Mouse (Mus musculus): ENCODE data around the gene Fpr3. TPM values are rescaled to one million over a fixed set of nuclear protein-coding genes. Genes with fewer than 3 reads are reported as not detected.

The Fpr3 gene
- polyA plus RNA-seq, 1 experiment from 2014 or later = not detected

DNA sequence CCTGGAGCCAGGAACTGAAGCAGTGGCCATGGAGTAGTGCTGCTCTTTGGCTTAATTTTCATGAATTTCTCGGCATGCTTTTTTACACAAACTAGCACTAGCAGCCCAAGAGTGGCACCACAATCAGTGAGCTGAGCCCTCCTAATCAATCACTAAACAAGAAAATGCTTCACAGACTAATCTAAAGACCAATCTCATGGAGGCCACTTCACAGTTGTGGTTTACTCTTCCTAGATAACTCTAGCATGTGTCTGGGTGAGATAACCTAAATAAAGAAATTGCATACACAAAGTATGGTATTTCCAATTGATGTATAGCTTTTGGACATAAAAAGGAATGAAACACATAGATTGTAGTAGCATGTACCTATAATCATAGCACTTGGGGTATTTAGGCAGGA, 8.3 kb upstream of the Fpr3 start:
- TF ChIP-seq CTCF (IDR thresholded peaks at IDR 0.05; ENCODE audit: low read depth) = no peak
- ATAC-seq = no peak
- H3K9me3 ChIP-seq (ENCODE audit: control insufficient read depth) = no peaks in the 10 kb centered on the region
- H3K9ac ChIP-seq (ENCODE audit: low read depth, low read length) = no peak overlapping the region
- no peaks in the 10 kb centered on the region for H3K36me3 ChIP-seq (ENCODE audit: control insufficient read depth, insufficient read depth)
- no peak overlapping the region for H3K27ac ChIP-seq (ENCODE audit: low read depth, low read length)
- H3K27me3 ChIP-seq (replicated peaks; ENCODE audit: control insufficient read depth, insufficient read depth, low read length) = no peaks in the 10 kb centered on the region
- H3K4me1 ChIP-seq (replicated peaks; ENCODE audit: control insufficient read depth, insufficient read depth, low read length) = no peaks in the 10 kb centered on the region
- no peak overlapping the region for H3K4me2 ChIP-seq (replicated peaks; ENCODE audit: low read depth)
- no peak overlapping the region for H3K4me3 ChIP-seq (ENCODE audit: low read depth, low read length)
- WGBS = 84% methylated on average over 1 of the region's 1 CpGs

DNA sequence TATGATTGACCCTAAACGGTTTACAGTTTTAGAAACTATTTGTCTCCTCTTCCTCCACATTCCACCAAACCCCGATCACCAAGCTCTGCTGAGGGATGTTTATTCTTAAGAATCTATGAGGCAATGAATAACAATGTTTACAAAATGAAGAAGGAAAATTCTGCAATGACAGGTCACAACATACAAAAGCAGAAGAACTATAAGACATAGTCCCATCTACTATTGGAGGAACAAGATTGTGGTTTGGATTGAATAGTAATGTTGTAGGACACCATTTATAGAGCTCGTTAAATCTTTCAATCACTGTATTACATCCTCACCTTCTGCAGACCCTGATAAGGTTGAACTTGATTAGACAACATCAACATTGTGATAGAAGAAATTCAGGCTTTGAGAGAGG, 5.0 kb upstream of the Fpr3 start:
- Histone ChIP-seq H3K27me3 (replicated peaks; ENCODE audit: control insufficient read depth, insufficient read depth, low read length) (no peaks in the 10 kb centered on the region), H3K9me3 (ENCODE audit: control insufficient read depth) (no peaks in the 10 kb centered on the region), H3K27ac (ENCODE audit: low read depth, low read length) (no peak overlapping the region), H3K4me1 (replicated peaks; ENCODE audit: control insufficient read depth, insufficient read depth, low read length) (no peaks in the 10 kb centered on the region), H3K4me2 (replicated peaks; ENCODE audit: low read depth) (no peak overlapping the region), H3K4me3 (ENCODE audit: low read depth, low read length) (no peak overlapping the region), H3K36me3 (ENCODE audit: control insufficient read depth, insufficient read depth) (no peaks in the 10 kb centered on the region), H3K9ac (ENCODE audit: low read depth, low read length) (no peak overlapping the region)
- no peak for TF ChIP-seq CTCF (IDR thresholded peaks at IDR 0.05; ENCODE audit: low read depth)
- ATAC-seq = no peak
- WGBS = 72% methylated on average over 3 of the region's 3 CpGs

DNA sequence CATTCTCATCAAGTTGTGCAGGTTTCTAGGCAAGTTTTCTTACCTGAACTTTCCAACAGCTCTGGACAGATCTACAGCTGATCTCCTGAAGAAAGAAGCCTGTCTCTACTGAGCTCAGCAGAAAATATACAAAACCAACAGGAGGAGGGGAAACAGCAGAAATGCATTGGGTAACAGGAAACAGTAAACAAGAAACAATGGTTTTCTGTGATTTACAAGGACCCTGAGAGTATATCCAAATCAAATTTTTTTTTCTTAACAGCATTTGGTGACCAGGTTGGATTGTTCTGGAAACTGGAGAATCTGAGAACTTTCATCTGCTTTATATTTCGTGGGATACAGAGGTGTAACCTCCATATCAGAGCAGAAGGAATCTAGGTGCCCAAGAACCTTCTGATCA, 3.8 kb upstream of the Fpr3 start, which contains the start of gene Fpr1:
Gene Fpr1 (minus strand): TSS at position 101 of the 400 bp plus-strand sequence.
- TF ChIP-seq CTCF (IDR thresholded peaks at IDR 0.05; ENCODE audit: low read depth) = no peak
- no peak within 1 kb of the TSS for H3K4me3 ChIP-seq (ENCODE audit: low read depth, low read length)
- H3K9me3 ChIP-seq (ENCODE audit: control insufficient read depth) = no peaks in the 10 kb centered on the region
- H3K27ac ChIP-seq (ENCODE audit: low read depth, low read length) = no peak within 1 kb of the TSS
- ATAC-seq = no peak
- H3K27me3 ChIP-seq (replicated peaks; ENCODE audit: control insufficient read depth, insufficient read depth, low read length) = no peaks in the 10 kb centered on the region
- no peaks in the 10 kb centered on the region for H3K4me1 ChIP-seq (replicated peaks; ENCODE audit: control insufficient read depth, insufficient read depth, low read length)
- 71% methylated on average over 1 of the region's 1 CpGs for WGBS
- H3K9ac ChIP-seq (ENCODE audit: low read depth, low read length) = no peak within 1 kb of the TSS
- no peaks in the 10 kb centered on the region for H3K36me3 ChIP-seq (ENCODE audit: control insufficient read depth, insufficient read depth)
- no peak within 1 kb of the TSS for H3K4me2 ChIP-seq (replicated peaks; ENCODE audit: low read depth)

DNA sequence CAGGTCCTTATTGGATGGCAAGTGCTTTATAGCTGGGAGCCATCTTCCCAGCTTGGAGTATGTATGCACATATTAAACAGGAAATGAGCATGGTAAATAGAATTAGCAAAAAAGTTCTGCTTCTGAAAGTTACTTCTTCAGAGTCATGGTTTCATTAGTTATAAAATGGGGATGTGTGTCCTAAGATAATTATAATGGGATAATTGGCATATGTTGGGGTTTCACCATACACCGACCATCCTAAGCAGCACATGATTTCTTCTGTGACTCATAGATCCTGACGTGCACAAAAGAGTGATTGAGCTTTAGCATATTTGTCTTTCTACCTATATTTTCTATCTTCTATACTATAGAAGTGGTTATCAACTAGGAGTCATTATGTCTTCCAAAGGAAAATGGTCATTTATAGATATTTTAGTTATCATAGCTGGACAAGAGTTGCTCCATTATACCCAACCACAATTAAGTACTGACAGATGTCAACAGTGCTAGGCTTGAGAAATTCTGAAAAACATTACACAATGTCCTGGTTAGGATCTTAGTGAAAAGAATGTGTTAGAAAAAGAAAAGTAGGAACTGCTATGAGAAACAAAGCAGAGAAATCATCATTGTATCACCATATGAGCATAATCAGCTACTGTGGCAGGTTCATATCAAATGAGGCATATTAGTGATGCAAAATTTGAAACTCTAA, 2.2 kb downstream of the Fpr3 start:
- ATAC-seq = no peak
- H3K27ac ChIP-seq (ENCODE audit: low read depth, low read length) = no peak overlapping the region
- H3K36me3 ChIP-seq (ENCODE audit: control insufficient read depth, insufficient read depth) = no peaks in the 10 kb centered on the region
- H3K27me3 ChIP-seq (replicated peaks; ENCODE audit: control insufficient read depth, insufficient read depth, low read length) = no peaks in the 10 kb centered on the region
- H3K9ac ChIP-seq (ENCODE audit: low read depth, low read length) = no peak overlapping the region
- no peaks in the 10 kb centered on the region for H3K4me1 ChIP-seq (replicated peaks; ENCODE audit: control insufficient read depth, insufficient read depth, low read length)
- H3K9me3 ChIP-seq (ENCODE audit: control insufficient read depth) = no peaks in the 10 kb centered on the region
- TF ChIP-seq CTCF (IDR thresholded peaks at IDR 0.05; ENCODE audit: low read depth) = no peak
- WGBS = 79% methylated on average over 2 of the region's 2 CpGs
- no peak overlapping the region for H3K4me2 ChIP-seq (replicated peaks; ENCODE audit: low read depth)
- no peak overlapping the region for H3K4me3 ChIP-seq (ENCODE audit: low read depth, low read length)

DNA sequence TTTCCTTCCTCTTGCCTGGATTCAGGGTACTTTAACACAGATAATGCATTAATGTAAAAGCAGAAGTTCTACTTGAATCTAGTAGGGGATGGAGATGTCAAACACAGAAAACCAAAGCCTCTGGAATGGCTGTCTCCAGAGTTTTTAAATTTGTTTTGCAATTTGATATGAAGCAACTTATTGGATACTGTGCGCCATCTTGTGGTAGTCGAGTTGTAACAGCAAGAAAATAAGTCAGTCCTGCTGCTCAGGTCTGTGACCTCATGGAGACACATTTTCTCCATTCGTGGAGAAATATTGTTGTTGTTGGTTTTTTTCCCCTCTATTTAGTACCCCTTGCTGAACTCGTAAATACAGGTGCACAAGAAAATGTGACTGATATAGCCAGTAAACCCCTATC, 8.4 kb downstream of the Fpr3 start:
- Histone ChIP-seq H3K4me2 (replicated peaks; ENCODE audit: low read depth) (no peak overlapping the region), H3K27me3 (replicated peaks; ENCODE audit: control insufficient read depth, insufficient read depth, low read length) (no peaks in the 10 kb centered on the region), H3K4me3 (ENCODE audit: low read depth, low read length) (no peak overlapping the region), H3K9ac (ENCODE audit: low read depth, low read length) (no peak overlapping the region), H3K27ac (ENCODE audit: low read depth, low read length) (no peak overlapping the region), H3K9me3 (ENCODE audit: control insufficient read depth) (no peaks in the 10 kb centered on the region), H3K36me3 (ENCODE audit: control insufficient read depth, insufficient read depth) (no peaks in the 10 kb centered on the region), H3K4me1 (replicated peaks; ENCODE audit: control insufficient read depth, insufficient read depth, low read length) (no peaks in the 10 kb centered on the region)
- no peak for ATAC-seq
- 3% methylated on average over 4 of the region's 4 CpGs for WGBS
- peak; percentile 82 for TF ChIP-seq CTCF (IDR thresholded peaks at IDR 0.05; ENCODE audit: low read depth)

DNA sequence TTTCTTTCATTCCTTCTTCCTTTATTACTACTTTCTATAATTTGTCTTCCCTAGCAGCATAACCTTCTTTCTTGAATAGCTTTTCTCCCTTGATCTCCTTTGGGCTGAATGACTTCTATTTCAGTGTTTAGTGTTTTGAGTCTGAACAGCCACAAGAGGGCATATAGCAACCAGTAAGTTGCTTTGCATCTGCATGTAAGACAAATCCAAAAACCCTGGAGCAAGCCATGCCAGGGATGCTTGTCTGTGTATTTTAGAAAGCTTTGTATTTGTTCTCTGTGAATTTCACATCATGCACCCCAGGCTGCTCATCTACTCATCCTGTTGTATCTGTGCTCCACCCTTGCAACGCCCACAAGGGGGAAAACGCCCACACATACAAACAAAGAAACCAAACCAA, 11.6 kb downstream of the Fpr3 start:
- Histone ChIP-seq H3K9me3 (ENCODE audit: control insufficient read depth) (no peaks in the 10 kb centered on the region), H3K4me3 (ENCODE audit: low read depth, low read length) (no peak overlapping the region), H3K4me1 (replicated peaks; ENCODE audit: control insufficient read depth, insufficient read depth, low read length) (no peaks in the 10 kb centered on the region), H3K4me2 (replicated peaks; ENCODE audit: low read depth) (no peak overlapping the region), H3K27me3 (replicated peaks; ENCODE audit: control insufficient read depth, insufficient read depth, low read length) (no peaks in the 10 kb centered on the region), H3K9ac (ENCODE audit: low read depth, low read length) (no peak overlapping the region), H3K36me3 (ENCODE audit: control insufficient read depth, insufficient read depth) (no peaks in the 10 kb centered on the region), H3K27ac (ENCODE audit: low read depth, low read length) (no peak overlapping the region)
- ATAC-seq = no peak
- 83% methylated on average over 2 of the region's 2 CpGs for WGBS
- TF ChIP-seq CTCF (IDR thresholded peaks at IDR 0.05; ENCODE audit: low read depth) = peak; percentile 63
